Mouse (Mus musculus) adrenal gland, adult (tissue): ENCODE measurements around the gene Zfp541.
A peak's percentile ranks its signal among the peaks of the same experiment; 100 is the strongest.

ENCODE experiments used
- DNase-seq, 2 experiments: peaks; one replicate each; pipeline ENCODE4 v3.0.0; 2022 to 2023; ENCODE audit warnings: low spot score in 1 of 2; ENCODE audit not compliant: inconsistent age in 2 of 2

Gene Zfp541

GRCm38 (mm10) chr7:16120262-16120600 lies 58.6 kb downstream of the Zfp541 start:
- no peak for DNase-seq

GRCm38 (mm10) chr7:16125829-16126228 lies 64.2 kb downstream of the Zfp541 start:
- peak in 1 of 2 experiments; percentile 15 for DNase-seq

- DNase-seq, result peak in 1 of 2 experiments; percentile 40
Observed at GRCm38 (mm10) chr7:16128344-16128743, 66.7 kb downstream of the Zfp541 start.

GRCm38 (mm10) chr7:16128899-16129298 lies 67.3 kb downstream of the Zfp541 start:
- DNase-seq, result peak in 1 of 2 experiments; percentile 22

- DNase-seq, result peak; percentile 70 to 84
Observed at GRCm38 (mm10) chr7:16129421-16129845, 67.8 kb downstream of the Zfp541 start, which contains the start of gene Slc8a2. Gene Slc8a2, plus strand, starts transcription at chr7:16129826.

- peak in 1 of 2 experiments; percentile 59 for DNase-seq
Observed at GRCm38 (mm10) chr7:16129846-16130691, 68.5 kb downstream of the Zfp541 start.

GRCm38 (mm10) chr7:16130956-16131634 lies 69.5 kb downstream of the Zfp541 start:
- DNase-seq, result peak in 1 of 2 experiments; percentile 21

GRCm38 (mm10) chr7:16132161-16132581 lies 70.6 kb downstream of the Zfp541 start:
- peak in 1 of 2 experiments; percentile 24 for DNase-seq

GRCm38 (mm10) chr7:16132926-16133325 lies 71.3 kb downstream of the Zfp541 start:
- no peak for DNase-seq

- no peak for DNase-seq
Observed at GRCm38 (mm10) chr7:16133691-16134090, 72.1 kb downstream of the Zfp541 start.

- no peak for DNase-seq
Observed at GRCm38 (mm10) chr7:16134951-16135392, 73.4 kb downstream of the Zfp541 start.
